Mouse (Mus musculus): Measurements from ENCODE around the gene Mdm2.

Mdm2 gene

GRCm38 (mm10) chr10:117639899-117640594 lies 70.5 kb downstream of the Mdm2 start:
- DNase-seq: no peak

DNA sequence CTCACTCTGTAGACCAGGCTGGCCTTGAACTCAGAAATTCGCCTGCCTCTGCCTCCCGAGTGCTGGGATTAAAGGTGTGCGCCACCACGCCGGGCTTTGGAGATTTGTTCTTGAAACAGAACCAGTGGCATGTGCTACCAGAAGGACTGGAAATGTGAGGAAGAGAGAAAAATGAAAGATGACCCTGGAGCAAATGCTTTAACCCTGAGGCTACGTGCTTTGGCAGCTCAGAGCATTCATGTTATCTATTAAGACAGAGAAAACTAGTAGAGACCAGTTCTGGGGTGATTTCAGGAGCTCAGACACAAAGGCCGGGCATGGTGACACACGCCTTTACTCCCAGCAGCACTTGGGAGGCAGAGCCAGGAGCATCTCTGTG lies 71.3 kb downstream of the Mdm2 start:
- no peak for DNase-seq
